Mouse (Mus musculus): Measurements from ENCODE around the gene S100a4.

S100a4 gene

GRCm38 (mm10) chr3:90600458-90601195 lies 2.9 kb upstream of the S100a4 start:
- DNase-seq: no peak

DNA sequence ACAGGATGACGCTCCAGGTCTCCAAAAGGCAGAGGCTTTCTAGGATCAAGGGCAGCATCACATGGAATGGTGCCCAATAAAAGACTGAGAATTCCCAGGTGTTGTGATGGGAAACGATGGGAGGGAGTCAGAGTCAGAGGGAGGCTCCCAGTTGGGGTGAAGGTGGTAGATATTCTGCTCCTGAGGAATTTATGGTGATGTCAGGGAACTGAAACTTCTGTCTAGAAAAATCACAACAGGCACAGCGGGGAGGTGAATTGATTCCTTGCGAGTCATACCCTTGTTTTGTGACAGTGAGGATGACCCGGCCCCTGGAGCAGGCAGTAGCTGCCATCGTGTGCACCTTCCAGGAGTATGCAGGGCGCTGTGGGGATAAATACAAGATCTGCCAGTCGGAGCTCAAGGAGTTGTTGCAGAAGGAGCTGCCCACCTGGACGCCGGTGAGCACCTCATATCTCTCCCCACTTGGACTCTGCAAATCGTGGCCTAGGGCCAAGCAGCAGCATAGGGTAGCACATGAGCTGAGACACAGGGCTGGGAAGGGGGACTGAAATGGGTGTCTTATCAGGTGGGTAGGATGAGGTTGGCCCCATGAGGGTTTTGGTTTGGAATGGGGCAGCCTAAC lies 2.0 kb upstream of the S100a4 start, which contains the start of gene Gm42674:
Gene Gm42674, plus strand, starts transcription at position 419 of the 625 bp plus-strand sequence.
- DNase-seq: no peak

DNA sequence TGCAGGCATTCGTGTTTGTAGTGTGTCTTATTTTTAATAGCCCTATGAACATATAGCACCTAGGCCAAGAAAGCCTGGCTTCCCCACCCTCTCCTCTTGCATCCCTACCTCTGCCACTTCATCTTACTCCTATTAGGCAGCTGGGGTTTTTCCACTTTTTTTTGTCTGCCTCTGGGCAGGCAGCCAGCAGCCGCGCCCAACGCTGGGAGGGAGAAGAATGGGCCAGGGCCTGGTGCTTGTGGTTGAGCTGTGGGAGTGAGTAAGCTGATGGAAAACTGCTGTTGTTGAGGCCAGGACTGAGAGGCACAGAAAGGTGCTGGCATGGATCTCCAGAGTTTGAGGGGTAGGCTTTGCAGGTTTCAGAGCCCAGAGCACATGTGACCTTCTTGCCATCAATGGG lies 845 bp downstream of the S100a4 start:
- DNase-seq: peak; percentile 89 to 94

DNA sequence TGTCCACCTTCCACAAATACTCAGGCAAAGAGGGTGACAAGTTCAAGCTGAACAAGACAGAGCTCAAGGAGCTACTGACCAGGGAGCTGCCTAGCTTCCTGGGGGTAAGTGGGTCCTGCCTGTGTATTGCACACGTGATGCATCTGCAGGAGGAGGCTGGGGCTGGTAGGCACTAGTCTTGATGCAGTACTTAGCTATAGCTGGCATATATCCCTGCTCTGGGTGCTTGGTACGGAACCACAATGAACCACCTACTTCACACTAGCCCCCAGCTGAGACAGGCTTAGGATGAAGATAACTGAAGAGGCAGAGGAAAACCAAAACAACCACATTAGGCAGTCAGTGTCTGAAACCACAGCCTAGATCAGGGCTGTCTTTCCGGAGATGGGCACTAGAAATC lies 1.5 kb downstream of the S100a4 start:
- no peak for DNase-seq

DNA sequence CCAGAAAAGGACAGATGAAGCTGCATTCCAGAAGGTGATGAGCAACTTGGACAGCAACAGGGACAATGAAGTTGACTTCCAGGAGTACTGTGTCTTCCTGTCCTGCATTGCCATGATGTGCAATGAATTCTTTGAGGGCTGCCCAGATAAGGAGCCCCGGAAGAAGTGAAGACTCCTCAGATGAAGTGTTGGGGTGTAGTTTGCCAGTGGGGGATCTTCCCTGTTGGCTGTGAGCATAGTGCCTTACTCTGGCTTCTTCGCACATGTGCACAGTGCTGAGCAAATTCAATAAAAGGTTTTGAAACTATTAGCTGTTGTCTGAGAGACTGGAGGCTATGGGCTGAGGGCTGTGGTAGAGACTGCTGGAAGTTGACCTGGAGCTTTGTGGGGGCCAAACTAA lies 2.2 kb downstream of the S100a4 start:
- DNase-seq: no peak

GRCm38 (mm10) chr3:90606185-90606584 lies 2.6 kb downstream of the S100a4 start:
- no peak for DNase-seq

- DNase-seq: no peak
Observed at GRCm38 (mm10) chr3:90607361-90607760, 3.8 kb downstream of the S100a4 start.

DNA sequence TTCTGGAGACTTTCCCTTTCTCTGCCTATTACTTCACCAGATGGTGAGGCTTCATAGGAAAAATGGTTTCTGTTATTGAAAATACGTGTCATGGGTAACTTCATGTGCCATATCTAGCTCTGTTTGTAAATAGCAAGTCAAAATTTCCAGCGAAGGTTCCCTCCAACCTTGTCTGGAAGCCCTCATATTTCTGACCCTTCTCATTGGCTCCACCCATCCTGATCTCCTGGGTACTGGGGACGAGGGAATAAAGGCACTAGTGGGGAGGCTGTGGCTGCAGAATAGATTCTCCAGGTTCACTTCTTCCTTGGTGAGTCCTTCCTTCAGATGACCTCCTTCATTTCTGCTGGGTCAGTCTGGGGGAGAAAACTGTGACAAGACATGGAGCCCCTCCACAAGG lies 4.7 kb downstream of the S100a4 start, which contains the start of gene S100a5:
Gene S100a5, plus strand, starts transcription at position 301 of the 400 bp plus-strand sequence.
- no peak for DNase-seq

DNA sequence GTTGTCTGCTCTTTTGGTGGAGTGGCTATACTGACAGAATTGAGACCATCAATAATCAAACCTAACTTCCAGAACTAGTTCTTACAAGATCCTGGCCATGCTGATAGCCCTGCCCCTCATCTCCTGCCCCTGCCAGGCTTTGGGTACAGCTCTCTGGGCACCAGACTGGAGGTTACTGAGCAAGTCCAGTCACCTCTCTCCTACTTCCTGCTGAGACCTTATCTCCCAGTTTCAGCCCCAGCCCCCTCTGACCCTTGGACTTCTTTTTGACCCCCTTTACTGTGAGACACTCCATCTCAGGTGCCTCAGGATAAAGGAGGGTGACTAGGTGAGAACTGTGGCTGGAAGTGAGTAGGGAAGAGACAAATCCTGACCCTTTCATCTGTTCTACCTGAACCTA lies 5.5 kb downstream of the S100a4 start:
- no peak for DNase-seq

GRCm38 (mm10) chr3:90611494-90611893 lies 7.9 kb downstream of the S100a4 start:
- no peak for DNase-seq

DNA sequence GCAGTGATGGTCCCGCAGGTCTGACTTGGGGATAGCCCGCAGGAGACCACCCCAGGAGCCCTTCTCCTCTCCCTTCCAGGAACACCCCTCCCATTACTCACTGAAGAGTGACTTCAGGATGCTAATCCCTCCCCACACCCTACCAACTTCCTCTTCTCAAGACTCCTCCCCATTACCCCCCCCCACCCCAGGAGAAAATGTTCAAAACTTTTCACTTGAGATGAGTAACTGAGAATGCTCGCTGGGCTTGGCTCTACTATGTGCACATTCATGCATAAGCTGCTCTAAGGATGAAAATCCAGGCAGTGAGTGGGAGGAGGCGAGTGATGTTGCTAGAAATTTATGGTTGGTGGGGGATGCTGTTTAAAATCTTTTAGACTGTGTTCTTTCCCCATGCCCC lies 8.5 kb downstream of the S100a4 start:
- DNase-seq: no peak

DNA sequence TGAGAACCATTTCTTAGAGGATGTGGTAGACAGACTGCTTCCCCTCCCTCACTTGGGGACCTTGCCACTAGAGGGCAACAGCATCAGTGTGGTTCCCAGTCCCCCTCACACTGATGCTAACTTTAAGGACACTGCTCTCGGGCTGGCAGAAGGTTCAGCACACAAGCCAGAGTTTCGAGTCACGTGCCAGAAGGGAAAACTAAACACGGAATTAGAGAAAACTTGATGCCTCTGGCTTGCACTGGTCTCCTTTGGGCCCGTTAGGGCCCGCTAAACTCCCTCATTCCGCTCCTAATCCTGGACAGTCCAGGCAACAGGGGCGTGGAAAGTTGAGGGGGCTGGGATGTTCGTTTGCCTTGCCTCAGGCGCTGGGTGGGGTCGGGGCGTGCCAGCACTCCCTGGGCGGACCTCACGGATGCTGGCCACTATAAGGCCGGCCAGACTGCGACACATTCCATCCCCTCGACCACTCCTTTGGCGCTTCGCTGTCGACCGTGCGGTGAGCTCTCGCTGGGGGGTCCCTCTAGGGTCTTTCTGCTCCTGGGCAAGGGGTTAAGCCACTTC lies 9.2 kb downstream of the S100a4 start, which contains the start of gene S100a6:
Gene S100a6, plus strand, starts transcription at position 155 of the 564 bp plus-strand sequence.
- peak; percentile 82 to 83 for DNase-seq

- no peak for DNase-seq
Observed at GRCm38 (mm10) chr3:90613461-90614147, 10.0 kb downstream of the S100a4 start.

DNA sequence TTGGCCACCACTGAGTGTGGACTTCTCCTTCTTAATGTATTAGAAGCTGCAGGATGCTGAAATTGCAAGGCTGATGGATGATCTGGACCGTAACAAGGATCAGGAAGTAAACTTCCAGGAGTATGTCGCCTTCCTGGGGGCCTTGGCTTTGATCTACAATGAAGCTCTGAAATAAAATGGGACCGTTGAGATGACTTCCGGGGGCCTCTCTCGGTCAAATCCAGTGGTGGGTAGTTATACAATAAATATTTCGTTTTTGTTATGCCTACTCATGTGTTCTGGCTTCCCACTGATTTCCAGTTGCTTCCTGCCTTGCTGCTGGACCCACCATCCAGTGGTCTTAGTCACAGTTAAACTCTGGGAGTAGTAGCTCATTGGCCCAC lies 10.6 kb downstream of the S100a4 start:
- no peak for DNase-seq

DNA sequence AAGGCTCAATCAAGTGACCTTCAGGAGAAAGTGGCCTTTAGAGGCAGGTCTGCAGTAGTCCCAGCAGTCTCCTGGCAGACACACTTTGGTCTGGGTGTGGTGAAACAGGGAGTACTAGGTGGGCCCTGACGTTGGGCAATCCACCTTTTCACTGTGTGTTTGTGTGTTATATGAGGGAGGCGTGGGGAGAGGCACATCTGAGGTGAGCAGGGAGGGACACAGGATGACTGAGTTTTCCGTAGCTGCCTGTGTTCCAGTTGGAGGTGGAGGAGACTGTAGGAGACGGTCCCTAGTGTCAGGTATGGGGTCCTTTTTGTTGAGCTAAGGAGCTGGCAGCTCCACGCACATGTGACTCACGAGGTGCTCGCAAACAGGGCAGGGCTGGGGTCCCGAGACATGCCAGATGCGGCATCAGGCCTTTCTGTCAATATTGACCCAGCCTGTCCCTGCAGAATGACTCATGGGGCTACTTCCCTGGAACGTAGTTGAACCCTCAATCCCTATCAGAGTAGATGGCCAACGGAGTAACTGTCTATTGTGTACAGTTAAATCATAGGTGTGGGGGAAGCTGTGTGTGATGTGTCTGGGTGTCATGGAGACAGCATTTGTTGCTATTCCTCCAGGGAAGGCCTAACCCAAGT lies 11.2 kb downstream of the S100a4 start:
- DNase-seq: no peak

DNA sequence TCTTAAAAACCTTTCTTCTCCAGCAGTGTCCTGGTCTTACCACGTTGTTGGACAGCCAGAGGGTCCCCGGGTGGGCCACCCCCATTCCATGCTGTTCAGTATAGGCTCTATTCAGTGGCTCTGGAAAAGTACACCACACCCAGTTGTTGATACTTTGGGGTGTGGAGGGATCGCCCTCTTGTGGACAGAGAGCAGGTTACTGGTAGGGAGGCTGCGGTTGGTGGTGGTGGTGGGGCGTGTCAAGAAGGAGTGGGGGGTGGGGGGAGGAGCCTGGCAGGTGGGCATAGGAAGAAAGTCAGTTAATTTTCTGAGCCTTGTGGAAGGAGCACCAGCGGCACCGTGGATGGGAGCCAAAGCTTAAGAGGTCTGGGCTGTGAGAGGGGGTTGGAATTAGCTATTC lies 11.8 kb downstream of the S100a4 start:
- DNase-seq: peak; percentile 86 to 87

DNA sequence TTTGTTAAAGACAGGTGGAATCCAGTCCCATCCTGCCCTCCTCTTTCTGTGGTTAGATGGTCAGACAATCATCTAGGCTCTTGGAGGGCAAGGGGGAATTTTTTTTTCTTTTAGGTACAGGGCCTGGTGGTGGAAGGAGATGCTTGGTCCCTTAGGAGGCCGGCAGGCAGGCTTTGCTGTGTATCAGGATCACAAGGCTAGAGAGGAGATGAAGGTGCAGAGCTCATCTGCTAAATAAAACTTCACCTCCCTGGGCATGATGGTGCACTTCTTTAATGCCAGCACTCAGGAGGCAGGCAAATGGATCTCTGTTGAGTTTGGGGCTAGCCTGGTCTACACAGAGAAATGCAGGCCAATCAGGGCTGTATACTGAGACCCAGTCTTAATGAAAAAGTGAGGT lies 12.3 kb downstream of the S100a4 start:
- DNase-seq: no peak

- DNase-seq: no peak
Observed at GRCm38 (mm10) chr3:90617586-90617985, 14.0 kb downstream of the S100a4 start.

DNA sequence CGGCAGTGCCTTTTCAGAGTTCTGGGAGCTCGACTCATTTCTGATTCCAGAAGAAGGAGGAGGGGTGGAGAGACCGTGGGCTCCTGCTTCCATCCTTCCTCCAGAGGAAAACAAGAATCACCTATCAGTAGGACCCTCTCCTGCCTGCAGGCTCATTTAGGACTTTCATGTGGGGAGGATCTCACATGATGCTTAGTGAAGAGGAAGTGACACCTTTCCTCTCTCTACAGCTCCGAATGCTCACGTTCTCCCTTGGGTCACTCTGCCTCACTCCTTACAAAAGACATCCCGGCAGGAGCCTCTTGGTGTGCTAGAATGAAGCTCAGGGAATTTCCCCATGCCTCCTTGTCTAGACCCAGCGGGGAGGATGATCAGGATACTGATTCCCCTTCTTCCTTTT lies 18.0 kb downstream of the S100a4 start:
- DNase-seq: no peak

DNA sequence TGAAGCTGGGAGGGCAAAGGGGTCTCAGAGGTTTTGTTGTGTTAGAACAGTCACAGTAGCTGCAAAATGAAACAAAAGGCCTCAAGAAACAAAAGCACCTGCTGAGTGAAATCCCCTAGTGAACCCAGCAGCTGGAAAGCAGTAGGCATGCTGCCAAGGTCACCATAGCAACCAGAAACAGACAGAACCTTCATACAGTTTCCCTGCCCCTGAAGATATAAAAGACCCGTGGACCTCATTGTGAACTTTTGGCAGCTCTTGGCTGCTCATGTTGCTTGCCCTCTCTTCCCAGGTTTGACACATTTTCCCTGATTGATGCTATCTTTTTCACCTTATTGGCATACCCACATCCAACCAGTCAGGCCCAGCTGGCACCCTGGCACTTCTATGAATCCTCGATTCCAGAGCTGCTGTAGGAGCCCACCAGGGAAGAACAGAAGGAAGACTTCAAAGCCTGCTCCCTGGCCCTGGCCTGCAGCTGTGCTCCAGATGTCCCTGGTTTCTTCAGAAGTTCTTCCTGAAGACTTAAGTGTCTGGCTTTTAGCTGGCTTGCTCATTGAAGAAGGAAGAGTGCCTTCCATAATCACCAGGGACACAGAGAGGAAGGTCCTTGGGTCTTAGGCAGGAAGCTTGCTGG lies 20.0 kb downstream of the S100a4 start:
- DNase-seq: peak; percentile 65 to 71

GRCm38 (mm10) chr3:90625496-90625895 lies 21.9 kb downstream of the S100a4 start:
- DNase-seq: no peak

GRCm38 (mm10) chr3:90626266-90627021 lies 22.9 kb downstream of the S100a4 start:
- DNase-seq: no peak

Measured in lung, postnatal 4 days (tissue).